In genomic region chr4:117682463-117682862, GRCm38 (mm10) we compare ENCODE assay signal across 9 mouse cellular contexts. TPM values are rescaled to one million over a fixed set of nuclear protein-coding genes. Genes with fewer than 3 reads are reported as not detected.
A peak's percentile ranks its signal among the peaks of the same experiment; 100 is the strongest.
DNase-seq lines count a peak whose midpoint lies in the region; ATAC-seq and TF ChIP-seq lines count a peak whose summit lies in the region.
"Had no signal": no experiment of that assay in that cellular context is flagged by ENCODE, and none has a peak within 500 bp of the region (broad histone marks: within the 10 kb centered on the region; RNA-seq: fewer than 3 reads in every experiment).

No protein-coding gene starts in this region.

- intact Hi-C loops in left cerebral cortex, postnatal 25 days (cut with DNase I) = no loop called here

- H3K27me3 ChIP-seq in heart, embryonic 12.5 days (replicated peaks) = no peaks in the 10 kb centered on the region
- H3K27me3 ChIP-seq in E14TG2a.4 (ENCODE audit: insufficient read depth, low read length) = no peaks in the 10 kb centered on the region
- H3K27me3 ChIP-seq in forebrain, embryonic 16.5 days (replicated peaks; ENCODE audit: control insufficient read depth, insufficient read depth, low read length) = no peaks in the 10 kb centered on the region
- H3K27me3 ChIP-seq in liver, embryonic 16.5 days (ENCODE audit: control insufficient read depth, insufficient read depth, low read depth, low read length) = no peaks in the 10 kb centered on the region

- ATAC-seq in heart, embryonic 12.5 days (ENCODE audit: insufficient number of reproducible peaks, low FRiP score) = no peak
- ATAC-seq in forebrain, embryonic 16.5 days = peak; percentile 43; the same call in 1 of the 2 replicates
- no peak for ATAC-seq in liver, embryonic 16.5 days (ENCODE audit: low read depth)

- DNase-seq in heart, adult 9 months (ENCODE audit: low spot score in 2 of 2) = no peak
- no peak for DNase-seq in embryo, embryonic 10.5 days (ENCODE audit: low spot score)
- DNase-seq in left cerebral cortex, postnatal 25 days (ENCODE audit: low spot score in 2 of 2) = no peak
- no peak for DNase-seq in gastrocnemius, postnatal 4 days (ENCODE audit: low spot score in 2 of 2)

- peak overlapping the region; percentile 73 for H3K4me3 ChIP-seq in heart, embryonic 12.5 days
- peak overlapping the region; percentile 96 for H3K4me3 ChIP-seq in E14TG2a.4 (replicated peaks; ENCODE audit: low read length)
- peak overlapping the region; percentile 84 for H3K4me3 ChIP-seq in forebrain, embryonic 16.5 days (replicated peaks; ENCODE audit: low read length)
- peak overlapping the region; percentile 84 for H3K4me3 ChIP-seq in liver, embryonic 16.5 days (ENCODE audit: low read depth, low read length)

- H3K9ac ChIP-seq in heart, embryonic 12.5 days = peak overlapping the region; percentile 89; the same call in 1 of the 2 replicates
- H3K9ac ChIP-seq in forebrain, embryonic 16.5 days (replicated peaks; ENCODE audit: low read depth, low read length) = peak overlapping the region; percentile 91; the same call in 1 of the 2 replicates
- H3K9ac ChIP-seq in liver, embryonic 16.5 days (ENCODE audit: low read depth, low read length) = peak overlapping the region; percentile 88

- peaks cover 33% of the 10 kb centered on the region for H3K36me3 ChIP-seq in heart, embryonic 12.5 days
- peaks cover 37% of the 10 kb centered on the region for H3K36me3 ChIP-seq in E14TG2a.4 (ENCODE audit: insufficient read depth, low read length)
- H3K36me3 ChIP-seq in forebrain, embryonic 16.5 days (ENCODE audit: control insufficient read depth, insufficient read depth) = peaks cover 8% of the 10 kb centered on the region; the same call in 1 of the 2 replicates
- H3K36me3 ChIP-seq in liver, embryonic 16.5 days (ENCODE audit: control insufficient read depth, insufficient read depth) = no peaks in the 10 kb centered on the region; the same call in 1 of the 2 replicates

- no peak for TF ChIP-seq CTCF in E14TG2a.4 (conservative IDR thresholded peaks at IDR 0.05; ENCODE audit: low read length)

- peaks cover 9% of the 10 kb centered on the region for H3K4me1 ChIP-seq in heart, embryonic 12.5 days (replicated peaks)
- peaks cover 15% of the 10 kb centered on the region for H3K4me1 ChIP-seq in E14TG2a.4 (replicated peaks; ENCODE audit: low read depth, low read length)
- peaks cover 15% of the 10 kb centered on the region for H3K4me1 ChIP-seq in forebrain, embryonic 16.5 days (replicated peaks; ENCODE audit: control insufficient read depth, insufficient read depth, low read length)
- peaks cover 7% of the 10 kb centered on the region for H3K4me1 ChIP-seq in liver, embryonic 16.5 days (ENCODE audit: control insufficient read depth, low read depth, low read length)

- H3K27ac ChIP-seq in heart, embryonic 12.5 days (ENCODE audit: poor library complexity, severe bottlenecking) = no peak overlapping the region
- peak overlapping the region; percentile 62; the same call in 1 of the 2 replicates for H3K27ac ChIP-seq in forebrain, embryonic 16.5 days (ENCODE audit: low read length)
- H3K27ac ChIP-seq in liver, embryonic 16.5 days (ENCODE audit: low read length) = no peak overlapping the region

- peak overlapping the region; percentile 85 for H3K4me2 ChIP-seq in heart, embryonic 12.5 days
- peak overlapping the region; percentile 63 for H3K4me2 ChIP-seq in forebrain, embryonic 16.5 days (ENCODE audit: low read length)
- peak overlapping the region; percentile 77 for H3K4me2 ChIP-seq in liver, embryonic 16.5 days (ENCODE audit: low read depth, low read length)

- H3K9me3 ChIP-seq in heart, embryonic 12.5 days (replicated peaks) = no peaks in the 10 kb centered on the region
- H3K9me3 ChIP-seq in E14TG2a.4 (ENCODE audit: low read length) = peaks cover 15% of the 10 kb centered on the region; the same call in 1 of the 2 replicates
- H3K9me3 ChIP-seq in forebrain, embryonic 16.5 days (ENCODE audit: control insufficient read depth, low read length) = no peaks in the 10 kb centered on the region
- no peaks in the 10 kb centered on the region for H3K9me3 ChIP-seq in liver, embryonic 16.5 days (replicated peaks; ENCODE audit: control insufficient read depth, low read length)

RNA-seq across cellular contexts. Expression of gene Dmap1, which starts 0.4 kb away (rescaled TPM):
- polyA plus RNA-seq in heart, embryonic 12.5 days (2016; fragmentation: Nextera tagmentation; extraction: Ambion mirVana) = 44.0 and 47.2 TPM in 2 replicates
- 80.1 and 80.4 TPM in 2 replicates for polyA plus RNA-seq in forebrain, embryonic 16.5 days (2015; fragmentation: Nextera tagmentation; extraction: Ambion mirVana)
- polyA plus RNA-seq in liver, embryonic 16.5 days (2015; fragmentation: Nextera tagmentation; extraction: Ambion mirVana) = 15.8 and 17.1 TPM in 2 replicates
- total RNA-seq in left cerebral cortex, postnatal 25 days (2021) = 10 to 100 TPM; 33.1 to 35.2 TPM
- total RNA-seq in gastrocnemius, postnatal 4 days (2021) = 10 to 100 TPM; 25.7 to 29.5 TPM

RNA-seq across cellular contexts. Expression of gene Gm12845, which starts 41.7 kb away (rescaled TPM):
- polyA plus RNA-seq in heart, embryonic 12.5 days (2016; fragmentation: Nextera tagmentation; extraction: Ambion mirVana) = not detected in 2 replicates
- polyA plus RNA-seq in forebrain, embryonic 16.5 days (2015; fragmentation: Nextera tagmentation; extraction: Ambion mirVana) = not detected in 2 replicates
- polyA plus RNA-seq in liver, embryonic 16.5 days (2015; fragmentation: Nextera tagmentation; extraction: Ambion mirVana) = not detected in 2 replicates
- not detected for total RNA-seq in left cerebral cortex, postnatal 25 days (2021)
- total RNA-seq in gastrocnemius, postnatal 4 days (2021) = not detected
- polyA plus RNA-seq: large intestine, adult 2 months had no signal
